Mouse (Mus musculus): ENCODE measurements around the gene Trove2. TPM values are rescaled to one million over a fixed set of nuclear protein-coding genes. Genes with fewer than 3 reads are reported as not detected.

The Trove2 gene
- 4.1 TPM in 2 replicates for polyA plus RNA-seq (2015; fragmentation: Nextera tagmentation; extraction: Ambion mirVana)

GRCm38 (mm10) chr1:143776446-143777411 is at the start of gene Trove2, which contains the start of gene Uchl5:
Gene Trove2 (minus strand): TSS chr1:143777068.
Gene Uchl5 (plus strand): TSS chr1:143777272.
- peak; percentile 99 for DNase-seq (ENCODE audit: low spot score)

GRCm38 (mm10) chr1:143822677-143823076 is 45.8 kb upstream of the Trove2 start:
- no peak for DNase-seq (ENCODE audit: low spot score)

GRCm38 (mm10) chr1:143820096-143820877 is 43.4 kb upstream of the Trove2 start:
- no peak for DNase-seq (ENCODE audit: low spot score)

GRCm38 (mm10) chr1:143813676-143814360 is 37.0 kb upstream of the Trove2 start:
- peak; percentile 81 for DNase-seq (ENCODE audit: low spot score)

- no peak for DNase-seq (ENCODE audit: low spot score)
Observed at GRCm38 (mm10) chr1:143809062-143809461, 32.2 kb upstream of the Trove2 start.

- DNase-seq (ENCODE audit: low spot score) = peak; percentile 79
Observed at GRCm38 (mm10) chr1:143803537-143803936, 26.7 kb upstream of the Trove2 start.

- peak; percentile 49 for DNase-seq (ENCODE audit: low spot score)
Observed at GRCm38 (mm10) chr1:143788584-143789227, 11.8 kb upstream of the Trove2 start.

GRCm38 (mm10) chr1:143777558-143778218 is 820 bp upstream of the Trove2 start:
- peak; percentile 38 for DNase-seq (ENCODE audit: low spot score)

GRCm38 (mm10) chr1:143773909-143774308 is 3.0 kb downstream of the Trove2 start:
- DNase-seq (ENCODE audit: low spot score) = no peak

GRCm38 (mm10) chr1:143773082-143773481 is 3.8 kb downstream of the Trove2 start:
- no peak for DNase-seq (ENCODE audit: low spot score)

GRCm38 (mm10) chr1:143770444-143771109 is 6.3 kb downstream of the Trove2 start:
- DNase-seq (ENCODE audit: low spot score) = no peak

GRCm38 (mm10) chr1:143766238-143766637 is 10.6 kb downstream of the Trove2 start:
- no peak for DNase-seq (ENCODE audit: low spot score)

- DNase-seq (ENCODE audit: low spot score) = no peak
Observed at GRCm38 (mm10) chr1:143765801-143766200, 11.1 kb downstream of the Trove2 start.

- no peak for DNase-seq (ENCODE audit: low spot score)
Observed at GRCm38 (mm10) chr1:143764443-143764842, 12.4 kb downstream of the Trove2 start.

GRCm38 (mm10) chr1:143762159-143762558 is 14.7 kb downstream of the Trove2 start:
- DNase-seq (ENCODE audit: low spot score) = no peak

GRCm38 (mm10) chr1:143745871-143746270 is 31.0 kb downstream of the Trove2 start:
- DNase-seq (ENCODE audit: low spot score) = no peak

- no peak for DNase-seq (ENCODE audit: low spot score)
Observed at GRCm38 (mm10) chr1:143742186-143742585, 34.7 kb downstream of the Trove2 start.

- DNase-seq (ENCODE audit: low spot score) = no peak
Observed at GRCm38 (mm10) chr1:143741331-143741730, 35.5 kb downstream of the Trove2 start.

- no peak for DNase-seq (ENCODE audit: low spot score)
Observed at GRCm38 (mm10) chr1:143740581-143740980, 36.3 kb downstream of the Trove2 start.

Measured in thymus, postnatal 0 days (tissue).